Mouse (Mus musculus): ENCODE measurements around the gene Usp46. TPM values are rescaled to one million over a fixed set of nuclear protein-coding genes. Genes with fewer than 3 reads are reported as not detected.

The Usp46 gene
- polyA plus RNA-seq, 1 experiment from 2014 or later, result 29.5 TPM

DNA sequence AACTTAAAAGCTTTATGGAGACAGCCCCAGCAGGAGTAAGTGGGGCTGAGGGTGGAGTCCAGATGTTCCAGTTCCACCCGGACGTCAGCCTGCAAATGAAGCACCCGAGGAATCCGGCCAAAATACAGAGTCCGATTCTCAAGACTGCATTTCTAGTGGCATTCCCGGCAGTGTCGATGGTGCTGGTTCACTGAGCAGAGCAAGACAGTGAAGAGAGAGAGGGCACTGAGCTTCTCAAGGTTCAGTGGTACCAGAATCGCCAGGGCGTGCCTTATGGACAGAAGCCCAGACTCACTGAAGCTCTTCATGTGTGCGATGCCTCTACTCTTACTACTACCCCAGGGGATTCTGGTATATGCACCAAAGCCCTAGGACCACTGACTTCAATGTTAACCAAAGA is 56.6 kb downstream of the Usp46 start:
- Histone ChIP-seq H3K9ac (no peak overlapping the region), H3K4me1 (no peaks in the 10 kb centered on the region), H3K27ac (no peak overlapping the region), H3K4me2 (no peak overlapping the region), H3K9me3 (replicated peaks) (no peaks in the 10 kb centered on the region), H3K27me3 (replicated peaks) (no peaks in the 10 kb centered on the region), H3K4me3 (no peak overlapping the region), H3K36me3 (peaks cover 93% of the 10 kb centered on the region)
- WGBS (ENCODE audit: insufficient replicate concordance), result 89% methylated on average over 10 of the region's 10 CpGs
- no peak for ATAC-seq

DNA sequence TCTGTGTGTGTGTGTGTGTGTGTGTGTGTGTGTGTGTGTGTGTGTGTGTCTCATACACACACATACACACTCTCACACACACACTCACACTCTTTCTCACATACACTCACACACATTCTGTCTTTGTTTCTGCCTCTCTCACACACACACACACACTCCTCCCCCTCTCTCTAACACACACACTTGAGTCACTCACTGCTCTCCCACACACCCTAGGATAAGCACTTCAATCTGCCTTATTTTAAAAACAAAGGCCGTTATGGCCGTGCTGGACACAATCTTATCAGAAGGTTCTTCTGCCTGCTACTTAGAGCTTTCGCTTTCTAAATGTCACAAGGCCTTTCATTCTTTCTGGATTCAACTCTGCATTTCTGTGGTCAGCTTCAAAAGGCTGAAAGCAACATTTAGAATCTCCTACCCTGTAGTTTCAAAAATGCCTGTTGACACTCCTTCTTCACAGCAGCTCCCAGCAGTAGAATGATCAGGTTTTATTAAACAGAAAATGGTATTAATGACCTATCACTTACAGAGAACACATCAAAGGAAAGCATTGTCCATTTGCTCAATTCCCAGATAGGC is 60.6 kb downstream of the Usp46 start:
- Histone ChIP-seq H3K9ac (no peak overlapping the region), H3K4me1 (no peaks in the 10 kb centered on the region), H3K27ac (no peak overlapping the region), H3K4me2 (no peak overlapping the region), H3K36me3 (peaks cover 93% of the 10 kb centered on the region), H3K9me3 (replicated peaks) (no peaks in the 10 kb centered on the region), H3K27me3 (replicated peaks) (no peaks in the 10 kb centered on the region), H3K4me3 (no peak overlapping the region)
- 57% methylated on average over 3 of the region's 3 CpGs for WGBS (ENCODE audit: insufficient replicate concordance)
- ATAC-seq, result no peak

DNA sequence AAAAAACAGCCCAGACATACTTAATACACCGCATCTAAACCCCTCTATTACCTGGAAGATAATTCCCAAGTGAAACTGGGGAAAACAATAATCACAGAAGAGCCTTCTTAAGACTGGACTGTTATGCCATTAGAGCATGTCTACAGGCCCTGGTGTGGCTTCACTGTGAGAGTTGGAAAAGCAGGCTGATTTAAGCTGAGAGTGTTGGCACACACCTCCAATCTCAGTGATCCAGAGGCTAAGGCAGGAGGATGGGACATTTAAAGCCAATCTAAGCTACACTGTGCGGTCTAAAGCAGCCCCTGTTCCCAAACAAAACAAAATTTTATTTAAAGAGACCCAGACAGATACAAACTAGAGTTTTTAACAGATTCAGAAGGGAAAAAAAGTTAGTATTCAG is 62.3 kb downstream of the Usp46 start:
- no peaks in the 10 kb centered on the region for H3K9me3 ChIP-seq (replicated peaks)
- no peak overlapping the region for H3K4me3 ChIP-seq
- H3K4me2 ChIP-seq, result no peak overlapping the region
- H3K27ac ChIP-seq, result no peak overlapping the region
- peaks cover 12% of the 10 kb centered on the region; the same call in 1 of the 2 replicates for H3K4me1 ChIP-seq
- WGBS (ENCODE audit: insufficient replicate concordance), result 87% methylated on average over 2 of the region's 2 CpGs
- peaks cover 93% of the 10 kb centered on the region for H3K36me3 ChIP-seq
- no peaks in the 10 kb centered on the region for H3K27me3 ChIP-seq (replicated peaks)
- no peak overlapping the region for H3K9ac ChIP-seq
- ATAC-seq, result no peak

DNA sequence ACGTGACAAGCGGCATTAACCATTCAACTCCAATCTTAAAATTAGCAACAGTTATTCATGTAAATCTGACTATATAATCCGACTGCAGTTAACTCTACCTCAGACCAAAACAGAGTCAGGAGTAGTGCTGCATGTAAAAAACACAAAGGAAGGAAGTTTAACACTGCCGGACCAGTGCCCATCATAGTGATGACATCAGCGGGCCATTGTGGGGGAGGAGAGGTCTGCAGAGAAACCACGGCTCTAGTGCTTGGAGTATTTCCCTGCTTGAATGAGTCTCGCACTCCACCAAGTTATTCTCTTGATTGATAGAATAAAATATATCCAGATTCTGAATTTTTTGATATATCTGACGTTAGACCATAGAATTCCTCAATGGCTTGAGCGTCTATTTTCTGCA is 66.5 kb downstream of the Usp46 start:
- Histone ChIP-seq H3K4me3 (no peak overlapping the region), H3K9ac (no peak overlapping the region), H3K27me3 (replicated peaks) (no peaks in the 10 kb centered on the region), H3K4me2 (no peak overlapping the region), H3K27ac (no peak overlapping the region), H3K4me1 (peaks cover 15% of the 10 kb centered on the region; the same call in 1 of the 2 replicates), H3K36me3 (peaks cover 92% of the 10 kb centered on the region), H3K9me3 (replicated peaks) (no peaks in the 10 kb centered on the region)
- ATAC-seq, result no peak
- 62% methylated on average over 9 of the region's 9 CpGs for WGBS (ENCODE audit: insufficient replicate concordance)

DNA sequence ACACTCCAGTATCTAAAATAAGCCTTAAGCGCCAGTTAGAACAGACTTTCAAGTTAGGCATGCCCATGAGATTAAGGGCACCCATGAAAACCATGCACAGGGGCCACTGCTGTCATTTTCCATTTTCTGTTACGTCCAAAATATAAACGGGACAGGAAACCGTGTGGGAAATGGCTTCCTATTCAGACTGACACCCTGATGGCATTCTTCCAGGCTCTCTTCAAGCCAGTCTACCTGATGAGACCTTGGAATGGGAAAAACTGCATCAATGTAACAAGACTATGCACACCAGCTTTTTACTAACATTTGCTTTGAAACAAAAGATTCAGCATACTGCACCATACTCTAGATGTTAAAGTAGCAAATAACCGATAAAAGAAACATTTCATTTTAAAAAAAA is 69.3 kb downstream of the Usp46 start:
- no peak overlapping the region for H3K4me3 ChIP-seq
- no peak for ATAC-seq
- 85% methylated on average over 5 of the region's 5 CpGs for WGBS (ENCODE audit: insufficient replicate concordance)
- H3K4me2 ChIP-seq, result no peak overlapping the region
- H3K4me1 ChIP-seq, result peaks cover 15% of the 10 kb centered on the region; the same call in 1 of the 2 replicates
- H3K36me3 ChIP-seq, result peaks cover 65% of the 10 kb centered on the region
- no peak overlapping the region for H3K27ac ChIP-seq
- no peaks in the 10 kb centered on the region for H3K9me3 ChIP-seq (replicated peaks)
- H3K9ac ChIP-seq, result no peak overlapping the region
- H3K27me3 ChIP-seq (replicated peaks), result no peaks in the 10 kb centered on the region

DNA sequence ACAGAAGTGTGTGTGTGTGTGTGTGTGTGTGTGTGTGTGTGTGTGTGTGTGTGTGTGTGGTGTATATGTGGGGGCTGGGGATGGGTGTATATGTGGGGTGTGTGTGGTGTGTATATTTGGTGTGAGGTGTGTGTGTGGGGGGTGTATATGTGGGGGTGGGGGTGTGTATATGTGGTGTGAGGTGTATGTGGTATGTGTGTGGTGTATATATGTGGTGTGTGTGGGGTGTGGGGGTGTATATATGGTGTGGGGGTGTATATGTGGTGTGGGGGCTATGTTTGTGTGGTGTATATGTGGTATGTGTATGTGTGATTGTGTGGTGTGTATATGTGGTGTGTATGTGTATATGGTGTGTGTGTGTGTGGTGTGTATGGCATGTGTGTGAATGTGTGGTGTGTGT is 73.4 kb downstream of the Usp46 start:
- no peaks in the 10 kb centered on the region for H3K27me3 ChIP-seq (replicated peaks)
- H3K36me3 ChIP-seq, result peaks cover 24% of the 10 kb centered on the region
- no peaks in the 10 kb centered on the region for H3K4me1 ChIP-seq
- no peak overlapping the region for H3K9ac ChIP-seq
- no peak overlapping the region for H3K27ac ChIP-seq
- H3K9me3 ChIP-seq (replicated peaks), result no peaks in the 10 kb centered on the region
- 0 out of 2 replicates have a peak, but pooled peaks have one; percentile 27 for ATAC-seq
- H3K4me2 ChIP-seq, result no peak overlapping the region
- no peak overlapping the region for H3K4me3 ChIP-seq

DNA sequence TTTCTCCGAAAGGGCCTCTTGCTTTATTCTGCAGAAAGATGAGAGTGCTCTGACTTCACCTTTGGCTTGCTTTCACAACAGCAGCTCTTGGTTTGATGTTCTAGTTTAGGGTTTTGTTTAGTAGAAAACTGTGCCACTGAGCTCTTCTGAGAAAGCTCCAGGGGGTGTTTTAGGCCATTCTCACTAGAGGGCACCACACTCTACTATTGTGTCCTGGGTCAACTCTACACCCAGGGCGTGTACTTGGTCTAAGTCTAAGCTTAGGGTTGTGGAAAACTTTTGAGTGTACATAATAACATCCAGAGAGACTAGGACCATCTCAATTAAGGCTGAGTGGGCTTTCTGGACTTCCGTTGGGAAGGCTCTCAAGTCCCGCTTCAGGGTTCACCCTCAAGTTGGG is 74.7 kb downstream of the Usp46 start:
- H3K9me3 ChIP-seq (replicated peaks), result no peaks in the 10 kb centered on the region
- H3K27ac ChIP-seq, result no peak overlapping the region
- H3K4me2 ChIP-seq, result no peak overlapping the region
- H3K9ac ChIP-seq, result no peak overlapping the region
- no peak for ATAC-seq
- 66% methylated on average over 4 of the region's 4 CpGs for WGBS (ENCODE audit: insufficient replicate concordance)
- no peaks in the 10 kb centered on the region for H3K4me1 ChIP-seq
- H3K27me3 ChIP-seq (replicated peaks), result no peaks in the 10 kb centered on the region
- no peak overlapping the region for H3K4me3 ChIP-seq
- peaks cover 11% of the 10 kb centered on the region for H3K36me3 ChIP-seq

GRCm38 (mm10) chr5:73992321-73992720 is 75.9 kb downstream of the Usp46 start:
- no peaks in the 10 kb centered on the region for H3K9me3 ChIP-seq (replicated peaks)
- WGBS (ENCODE audit: insufficient replicate concordance), result 83% methylated on average over 13 of the region's 13 CpGs
- H3K27me3 ChIP-seq (replicated peaks), result no peaks in the 10 kb centered on the region
- no peak overlapping the region for H3K9ac ChIP-seq
- H3K4me3 ChIP-seq, result no peak overlapping the region
- H3K4me2 ChIP-seq, result no peak overlapping the region
- no peak overlapping the region for H3K27ac ChIP-seq
- no peak for ATAC-seq
- H3K4me1 ChIP-seq, result no peaks in the 10 kb centered on the region
- peaks cover 2% of the 10 kb centered on the region for H3K36me3 ChIP-seq

GRCm38 (mm10) chr5:73989532-73989931 is 78.7 kb downstream of the Usp46 start:
- 64% methylated on average over 3 of the region's 3 CpGs for WGBS (ENCODE audit: insufficient replicate concordance)
- Histone ChIP-seq H3K4me2 (no peak overlapping the region), H3K9me3 (replicated peaks) (no peaks in the 10 kb centered on the region), H3K27me3 (replicated peaks) (no peaks in the 10 kb centered on the region), H3K4me3 (no peak overlapping the region), H3K9ac (no peak overlapping the region), H3K4me1 (no peaks in the 10 kb centered on the region), H3K27ac (no peak overlapping the region), H3K36me3 (no peaks in the 10 kb centered on the region)
- ATAC-seq, result no peak

DNA sequence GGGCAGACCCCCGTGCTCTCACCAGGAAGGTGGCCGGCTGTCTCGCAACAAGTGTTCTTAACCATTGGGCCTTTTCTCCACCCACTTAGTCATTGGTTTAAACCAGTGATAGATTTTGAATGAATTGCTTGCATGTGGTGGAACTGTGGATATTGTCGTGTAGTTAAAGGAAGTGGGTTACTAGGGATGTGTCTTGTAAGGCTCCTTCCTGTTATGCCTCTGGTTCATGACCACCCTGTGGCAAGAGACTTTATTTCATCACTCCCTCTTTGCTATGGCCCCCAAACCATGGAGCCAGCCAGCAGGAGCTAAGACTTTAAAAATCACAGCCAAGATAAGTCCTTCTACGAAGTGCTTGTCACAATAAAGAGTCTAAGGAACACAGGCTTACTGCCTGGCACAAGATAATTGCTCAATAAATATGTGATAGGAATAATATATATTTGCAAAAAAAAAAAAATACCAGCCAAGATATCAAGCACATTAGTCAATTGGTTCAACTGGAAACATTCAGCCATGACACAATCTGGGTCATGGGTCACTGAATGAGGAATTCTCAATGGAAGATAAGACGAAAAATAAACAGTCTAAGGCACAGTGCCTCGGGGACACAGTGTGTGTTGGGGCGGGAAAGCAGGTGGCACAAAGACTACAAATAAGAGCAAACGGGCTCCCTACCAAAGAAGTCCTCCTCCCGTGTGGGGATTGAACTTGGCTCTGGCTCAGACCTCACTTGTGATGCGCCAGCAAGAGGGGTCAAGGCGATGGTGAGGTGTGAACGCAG is 80.3 kb downstream of the Usp46 start:
- Histone ChIP-seq H3K4me3 (no peak overlapping the region), H3K27ac (no peak overlapping the region), H3K4me1 (no peaks in the 10 kb centered on the region), H3K27me3 (replicated peaks) (no peaks in the 10 kb centered on the region), H3K4me2 (no peak overlapping the region), H3K9me3 (replicated peaks) (no peaks in the 10 kb centered on the region), H3K9ac (no peak overlapping the region), H3K36me3 (no peaks in the 10 kb centered on the region)
- WGBS (ENCODE audit: insufficient replicate concordance), result 71% methylated on average over 13 of the region's 13 CpGs
- ATAC-seq, result no peak

DNA sequence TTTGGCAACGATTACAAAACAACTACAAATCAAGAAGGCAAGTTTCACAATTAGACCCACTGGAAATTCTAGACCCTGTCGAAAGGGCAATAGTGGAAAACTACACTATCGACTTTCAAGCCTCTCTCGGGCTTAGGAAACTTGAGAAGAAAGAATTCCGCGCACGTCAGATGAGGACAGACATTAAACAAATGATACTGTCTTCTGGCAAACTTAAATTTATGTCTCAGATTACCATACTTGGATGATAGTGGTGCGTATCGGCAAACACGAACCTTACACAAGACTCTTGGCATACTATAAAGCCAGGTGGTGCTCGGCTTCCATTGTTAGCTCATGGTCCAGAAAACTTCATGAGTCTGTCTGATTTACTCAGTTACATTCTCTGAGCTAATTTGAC is 90.8 kb downstream of the Usp46 start:
- H3K27ac ChIP-seq, result no peak overlapping the region
- WGBS (ENCODE audit: insufficient replicate concordance), result 71% methylated on average over 11 of the region's 11 CpGs
- ATAC-seq, result no peak

GRCm38 (mm10) chr5:73971701-73972100 is 96.5 kb downstream of the Usp46 start:
- ATAC-seq, result no peak
- Histone ChIP-seq H3K27ac (no peak overlapping the region), H3K27me3 (replicated peaks) (no peaks in the 10 kb centered on the region; the same call in 1 of the 2 replicates), H3K4me3 (no peak overlapping the region), H3K36me3 (no peaks in the 10 kb centered on the region), H3K4me1 (no peaks in the 10 kb centered on the region), H3K9ac (no peak overlapping the region), H3K9me3 (replicated peaks) (no peaks in the 10 kb centered on the region), H3K4me2 (no peak overlapping the region)
- WGBS (ENCODE audit: insufficient replicate concordance), result 74% methylated on average over 5 of the region's 5 CpGs

More for the DNA sequence above, 90.8 kb downstream of the Usp46 start:
- H3K9me3 ChIP-seq (replicated peaks), result no peaks in the 10 kb centered on the region
- H3K27me3 ChIP-seq (replicated peaks), result no peaks in the 10 kb centered on the region; the same call in 1 of the 2 replicates
- no peaks in the 10 kb centered on the region for H3K36me3 ChIP-seq
- no peak overlapping the region for H3K4me2 ChIP-seq
- no peak overlapping the region for H3K9ac ChIP-seq
- H3K4me3 ChIP-seq, result no peak overlapping the region
- no peaks in the 10 kb centered on the region for H3K4me1 ChIP-seq
